Mouse (Mus musculus) stomach, embryonic 16.5 days (tissue): ENCODE measurements at regions not wholly inside any gene's neighbourhood (a gene's known extent, or its start where the extent isn't known, plus 50 kb on each side); places are given as distances from the start of the nearest gene placed in this dataset.
"Not testable (repeated sequence)": the region's sequence is repeated elsewhere in the genome, so short reads cannot be mapped to it uniquely, and the experiment has no call there.

Experiments
- ATAC-seq: fragments of 200-750 bp; cut with Nextera tagmentation; 2 replicates; pipeline ENCODE4 v1.8.0; 2017; ENCODE audit warnings: moderate number of reproducible peaks, moderate TSS enrichment; ENCODE audit not compliant: insufficient read depth, low FRiP score
- H3K27ac ChIP-seq: fragments of 300-500 bp; sonication (generic); 2 replicates; pipeline ENCODE4 v1.5.1; 2014; ENCODE audit warnings: low read length
- H3K27me3 ChIP-seq: fragments of 300-500 bp; sonication (generic); 2 replicates; pipeline ENCODE4 v1.6.1; 2014; ENCODE audit warnings: low read length, control low read depth, mixed read lengths; ENCODE audit not compliant: control insufficient read depth, insufficient read depth
- H3K36me3 ChIP-seq: fragments of 300-500 bp; sonication (generic); 2 replicates; pipeline ENCODE4 v1.6.1; 2014; ENCODE audit warnings: low read length; ENCODE audit not compliant: control insufficient read depth, insufficient read depth
- H3K4me1 ChIP-seq: fragments of 300-500 bp; sonication (generic); 2 replicates; pipeline ENCODE4 v1.6.1; 2014; ENCODE audit warnings: low read length, control low read depth, mixed read lengths; ENCODE audit not compliant: control insufficient read depth, insufficient read depth
- H3K4me2 ChIP-seq: fragments of 300-500 bp; sonication (generic); 2 replicates; pipeline ENCODE4 v1.6.1; 2014; ENCODE audit warnings: low read depth, low read length, mixed read lengths
- H3K4me3 ChIP-seq: fragments of 300-500 bp; sonication (generic); replicated peaks from 2 replicates; pipeline ENCODE4 v1.5.1; 2014; ENCODE audit warnings: mild to moderate bottlenecking, low read length
- H3K9ac ChIP-seq: fragments of 300-500 bp; sonication (generic); 2 replicates; pipeline ENCODE4 v1.6.1; 2014; ENCODE audit warnings: low read length
- H3K9me3 ChIP-seq: fragments of 300-500 bp; sonication (generic); replicated peaks from 2 replicates; pipeline ENCODE4 v1.6.1; 2016; ENCODE audit warnings: low read length, control low read depth; ENCODE audit not compliant: control insufficient read depth
- WGBS: fragments of 180-500 bp; shearing (Covaris S2); extraction: QIAGEN DNeasy Blood & Tissue Kit; methylation state at CpG from one replicate; pipeline ENCODE4 v1.1.7; 2014; 5-methylcytosine and 5-hydroxymethylcytosine counted together

- WGBS, result 62% methylated on average over 8 of the region's 8 CpGs
Observed at GRCm38 (mm10) chr1:88799789-88800188, 97.8 kb upstream of the Arl4c start.

GRCm38 (mm10) chr1:88800411-88800810, 98.4 kb upstream of the Arl4c start:
- Histone ChIP-seq H3K9ac (no peak overlapping the region), H3K36me3 (no peaks in the 10 kb centered on the region), H3K4me3 (no peak overlapping the region), H3K4me2 (no peak overlapping the region), H3K4me1 (peaks cover 19% of the 10 kb centered on the region), H3K27me3 (no peaks in the 10 kb centered on the region), H3K27ac (no peak overlapping the region), H3K9me3 (0 out of 2 replicates have a peak, but pooled peaks cover 11% of the 10 kb centered on the region)
- WGBS, result 33% methylated on average over 5 of the region's 5 CpGs
- peak; percentile 61; the same call in 1 of the 2 replicates for ATAC-seq

More at GRCm38 (mm10) chr1:88799789-88800188, 97.8 kb upstream of the Arl4c start:
- Histone ChIP-seq H3K9me3 (0 out of 2 replicates have a peak, but pooled peaks cover 13% of the 10 kb centered on the region), H3K27ac (peak overlapping the region; percentile 43; the same call in 1 of the 2 replicates), H3K4me2 (no peak overlapping the region), H3K4me3 (no peak overlapping the region), H3K36me3 (no peaks in the 10 kb centered on the region), H3K9ac (no peak overlapping the region; the same call in 1 of the 2 replicates), H3K4me1 (peaks cover 19% of the 10 kb centered on the region), H3K27me3 (no peaks in the 10 kb centered on the region)
- no peak for ATAC-seq

- not testable (repeated sequence) for H3K27ac ChIP-seq, ATAC-seq
Observed at GRCm38 (mm10) chr1:88801151-88801550, 99.1 kb upstream of the Arl4c start.

GRCm38 (mm10) chr1:88806960-88807359, 104.9 kb upstream of the Arl4c start:
- no peaks in the 10 kb centered on the region for H3K27me3 ChIP-seq
- no peak overlapping the region for H3K4me2 ChIP-seq
- H3K4me1 ChIP-seq, result no peaks in the 10 kb centered on the region
- no peaks in the 10 kb centered on the region for H3K36me3 ChIP-seq
- H3K27ac ChIP-seq, result no peak overlapping the region
- H3K4me3 ChIP-seq, result no peak overlapping the region
- WGBS, result 55% methylated on average over 6 of the region's 6 CpGs
- no peak overlapping the region for H3K9ac ChIP-seq
- no peaks in the 10 kb centered on the region for H3K9me3 ChIP-seq
- ATAC-seq, result no peak

More at GRCm38 (mm10) chr1:88801151-88801550, 99.1 kb upstream of the Arl4c start:
- not testable (repeated sequence) for H3K4me2 ChIP-seq, H3K36me3 ChIP-seq, H3K27me3 ChIP-seq, H3K9ac ChIP-seq, H3K9me3 ChIP-seq, H3K4me3 ChIP-seq
- peaks cover 19% of the 10 kb centered on the region for H3K4me1 ChIP-seq

DNA sequence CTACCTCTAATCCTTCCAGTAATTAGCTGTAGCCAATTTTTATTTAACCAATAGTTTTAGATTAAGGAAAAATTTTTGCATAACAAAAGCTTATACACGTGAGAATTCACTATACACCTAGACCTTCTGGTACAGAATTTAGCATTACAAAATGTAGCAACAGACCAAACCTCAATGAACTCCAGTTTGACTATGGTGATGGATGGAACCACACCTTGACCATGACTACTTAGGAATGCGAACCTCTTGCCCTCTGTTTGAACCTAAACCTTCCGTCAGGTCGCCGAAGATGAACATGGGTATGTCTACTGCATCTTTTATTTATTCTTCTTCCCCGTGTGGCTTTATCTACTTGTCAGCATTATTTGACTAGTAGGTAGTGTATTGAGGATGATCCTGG, 105.9 kb upstream of the Arl4c start:
- no peak overlapping the region for H3K4me2 ChIP-seq
- no peaks in the 10 kb centered on the region for H3K27me3 ChIP-seq
- H3K9ac ChIP-seq, result no peak overlapping the region
- no peak for ATAC-seq
- H3K4me3 ChIP-seq, result no peak overlapping the region
- no peaks in the 10 kb centered on the region for H3K9me3 ChIP-seq
- H3K4me1 ChIP-seq, result no peaks in the 10 kb centered on the region
- 61% methylated on average over 6 of the region's 6 CpGs for WGBS
- H3K36me3 ChIP-seq, result no peaks in the 10 kb centered on the region
- no peak overlapping the region for H3K27ac ChIP-seq

GRCm38 (mm10) chr1:88808508-88808907, 106.5 kb upstream of the Arl4c start:
- no peak overlapping the region for H3K4me3 ChIP-seq
- H3K4me1 ChIP-seq, result no peaks in the 10 kb centered on the region
- 71% methylated on average over 3 of the region's 3 CpGs for WGBS
- no peaks in the 10 kb centered on the region for H3K27me3 ChIP-seq
- ATAC-seq, result no peak
- H3K36me3 ChIP-seq, result no peaks in the 10 kb centered on the region
- no peak overlapping the region for H3K27ac ChIP-seq
- no peak overlapping the region for H3K4me2 ChIP-seq
- H3K9ac ChIP-seq, result no peak overlapping the region
- no peaks in the 10 kb centered on the region for H3K9me3 ChIP-seq

DNA sequence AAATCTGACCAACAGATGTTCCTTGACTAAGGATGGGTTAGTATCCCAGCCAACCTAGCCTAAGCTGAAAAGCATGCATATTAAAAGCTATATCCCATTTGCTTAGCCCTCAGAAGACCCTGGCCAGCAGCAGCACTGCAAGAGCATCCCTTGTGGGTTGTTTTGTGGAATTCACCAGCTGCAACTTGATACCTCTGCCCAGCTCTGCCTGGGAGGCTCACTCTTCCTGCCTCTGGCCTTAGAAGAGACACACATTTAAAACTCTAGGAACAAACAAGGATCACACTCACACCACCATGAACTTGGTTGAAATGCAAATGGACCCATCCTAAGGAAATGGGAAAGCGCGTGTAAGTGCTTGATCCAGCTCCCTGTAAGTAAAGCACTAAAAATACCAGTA, 107.7 kb upstream of the Arl4c start:
- WGBS, result 78% methylated on average over 2 of the region's 2 CpGs
- H3K9me3 ChIP-seq, result no peaks in the 10 kb centered on the region
- no peak overlapping the region for H3K4me3 ChIP-seq
- H3K4me2 ChIP-seq, result no peak overlapping the region
- no peak overlapping the region for H3K27ac ChIP-seq
- H3K4me1 ChIP-seq, result no peaks in the 10 kb centered on the region
- no peak overlapping the region for H3K9ac ChIP-seq
- ATAC-seq, result no peak
- H3K27me3 ChIP-seq, result no peaks in the 10 kb centered on the region
- no peaks in the 10 kb centered on the region for H3K36me3 ChIP-seq

- Histone ChIP-seq H3K4me2 (no peak overlapping the region), H3K36me3 (no peaks in the 10 kb centered on the region), H3K27ac (no peak overlapping the region), H3K4me3 (no peak overlapping the region), H3K27me3 (no peaks in the 10 kb centered on the region), H3K4me1 (no peaks in the 10 kb centered on the region), H3K9ac (no peak overlapping the region), H3K9me3 (no peaks in the 10 kb centered on the region)
- ATAC-seq, result no peak
- 63% methylated on average over 7 of the region's 7 CpGs for WGBS
Observed at GRCm38 (mm10) chr1:88813200-88813599, 111.2 kb upstream of the Arl4c start.

GRCm38 (mm10) chr1:88816376-88816945, 114.4 kb upstream of the Arl4c start:
- Histone ChIP-seq H3K9me3 (no peaks in the 10 kb centered on the region), H3K4me1 (no peaks in the 10 kb centered on the region), H3K4me2 (no peak overlapping the region), H3K4me3 (no peak overlapping the region), H3K9ac (no peak overlapping the region), H3K36me3 (no peaks in the 10 kb centered on the region), H3K27ac (no peak overlapping the region), H3K27me3 (no peaks in the 10 kb centered on the region)
- WGBS, result 67% methylated on average over 9 of the region's 9 CpGs
- ATAC-seq, result no peak
